Mouse (Mus musculus): ENCODE data around the gene C9. TPM values are rescaled to one million over a fixed set of nuclear protein-coding genes. Genes with fewer than 3 reads are reported as not detected.

The C9 gene
- not detected for total RNA-seq (2021)

DNA sequence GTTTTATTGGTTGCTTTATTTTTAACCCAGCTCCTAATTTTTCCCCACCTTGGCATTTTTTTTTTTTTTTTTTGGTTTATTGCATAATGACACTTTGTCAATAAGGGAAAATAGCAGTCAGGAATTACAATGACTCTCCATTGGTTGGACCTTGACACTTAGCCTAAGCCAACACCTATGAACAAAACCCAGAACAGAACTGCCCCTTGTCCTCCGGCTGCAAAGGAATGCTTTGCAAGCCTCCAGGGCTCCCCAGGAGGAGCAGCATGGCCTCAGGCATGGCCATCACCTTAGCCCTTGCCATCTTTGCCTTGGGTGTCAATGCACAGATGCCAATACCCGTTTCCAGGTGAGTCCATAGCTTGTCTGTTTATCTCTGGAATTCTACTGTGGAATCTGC, at the start of gene C9:
C9 (plus strand) TSS at position 193 of the 400 bp plus-strand sequence.
- DNase-seq (ENCODE audit: extremely low spot score in 1 of 2, low spot score in 1 of 2) = no peak

DNA sequence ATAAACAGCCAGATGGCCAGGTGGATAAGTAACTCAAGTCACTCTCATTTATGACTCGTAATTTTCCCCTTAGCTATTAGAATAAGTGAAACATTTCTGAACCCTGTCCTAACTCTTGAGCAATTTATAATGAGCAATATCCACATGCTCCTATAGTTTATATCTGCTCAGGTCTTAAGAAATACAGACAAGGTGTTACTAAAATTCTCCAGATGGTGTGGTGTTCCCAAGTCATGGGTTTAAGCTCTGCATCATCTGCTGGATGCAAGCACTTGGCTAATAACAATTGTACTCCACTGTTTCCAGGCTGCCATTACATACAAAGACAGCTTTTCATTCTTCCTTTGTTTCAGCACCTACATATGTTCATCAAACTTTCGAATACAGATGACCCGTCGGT, 46.9 kb upstream of the C9 start:
- DNase-seq (ENCODE audit: extremely low spot score in 1 of 2, low spot score in 1 of 2) = no peak

DNA sequence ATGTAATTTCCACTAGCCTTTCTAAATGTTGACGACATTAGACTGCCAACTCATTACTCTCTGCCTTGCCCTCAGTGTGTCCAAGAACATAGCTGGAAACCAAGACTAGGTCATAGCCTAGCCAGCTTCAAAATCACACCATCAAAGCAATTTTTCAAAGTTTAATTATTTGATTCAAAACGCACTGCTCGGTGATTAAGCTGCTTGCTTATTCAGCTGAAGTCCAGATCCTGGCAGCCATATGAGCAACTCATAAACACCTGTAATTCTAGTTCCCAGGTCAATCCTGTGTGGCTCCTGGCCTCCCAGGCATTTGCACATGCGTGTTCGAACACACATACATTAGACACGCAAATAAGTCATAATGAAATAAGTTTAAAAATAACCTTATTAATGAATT, 46.2 kb upstream of the C9 start:
- DNase-seq (ENCODE audit: extremely low spot score in 1 of 2, low spot score in 1 of 2) = no peak

DNA sequence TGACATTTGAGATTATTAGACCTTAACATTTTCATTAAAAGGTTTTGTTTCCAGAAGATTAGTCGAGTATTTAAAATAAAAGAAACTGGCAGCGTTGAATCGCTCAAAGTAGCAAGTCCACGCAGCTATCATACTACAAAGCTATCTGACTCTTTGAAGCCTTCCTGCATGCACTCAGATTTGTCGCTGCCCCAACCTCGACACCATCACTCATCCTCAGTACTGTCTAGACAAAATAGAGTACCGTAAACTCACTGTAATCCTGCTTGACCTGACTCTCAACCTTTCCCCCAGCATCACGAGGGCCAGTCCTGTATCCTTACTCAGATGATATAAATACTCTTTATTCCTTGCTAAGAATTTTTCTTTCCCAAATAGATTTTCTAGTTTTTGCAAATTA, 45.0 kb upstream of the C9 start:
- no peak for DNase-seq (ENCODE audit: extremely low spot score in 1 of 2, low spot score in 1 of 2)

- no peak for DNase-seq (ENCODE audit: extremely low spot score in 1 of 2, low spot score in 1 of 2)
These were observed 42.7 kb upstream of the C9 start for GRCm38 (mm10) chr15:6402433-6402832.

- DNase-seq (ENCODE audit: extremely low spot score in 1 of 2, low spot score in 1 of 2) = no peak
These were observed 41.0 kb upstream of the C9 start for GRCm38 (mm10) chr15:6404172-6404571.

- no peak for DNase-seq (ENCODE audit: extremely low spot score in 1 of 2, low spot score in 1 of 2)
These were observed 38.4 kb upstream of the C9 start for GRCm38 (mm10) chr15:6406771-6407170.

DNA sequence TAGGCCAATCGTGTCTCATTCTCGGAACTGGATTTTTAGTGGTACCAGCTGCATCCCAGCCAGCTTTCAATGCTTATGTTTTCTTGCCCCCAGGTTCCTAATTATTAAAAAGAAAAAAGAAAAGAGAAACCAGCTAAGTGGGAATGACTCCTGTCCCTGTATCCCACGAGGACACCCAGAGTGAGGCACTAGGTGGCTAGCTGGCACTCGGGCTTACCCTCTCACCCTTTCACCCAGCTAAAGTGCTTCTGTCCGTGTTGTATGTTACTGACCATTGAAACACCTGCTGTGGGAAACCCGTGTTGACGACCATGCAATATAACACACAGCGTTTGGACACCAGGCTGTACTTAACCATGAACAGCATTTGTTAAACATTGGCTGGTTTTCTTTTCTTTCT, 36.1 kb upstream of the C9 start:
- DNase-seq (ENCODE audit: extremely low spot score in 1 of 2, low spot score in 1 of 2) = no peak

DNA sequence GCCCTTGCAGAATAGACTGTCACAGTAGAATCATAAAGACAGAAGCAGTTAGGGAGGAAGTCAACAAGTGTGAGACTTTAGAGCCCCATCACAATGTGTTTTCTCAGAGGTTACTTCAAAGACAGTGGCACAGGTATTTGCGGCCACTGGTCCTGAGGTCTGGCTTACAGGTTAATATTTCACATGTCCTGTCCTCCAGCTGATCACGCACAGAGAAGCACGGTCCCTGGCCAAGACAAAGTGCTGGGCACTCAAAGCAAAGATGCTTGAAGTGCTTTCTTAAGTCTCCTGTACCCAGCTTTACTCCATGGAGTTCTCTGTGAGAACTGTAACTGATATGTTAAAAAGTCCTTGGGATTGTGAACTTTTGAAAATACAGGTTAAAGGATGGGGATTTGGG, 35.0 kb upstream of the C9 start:
- no peak for DNase-seq (ENCODE audit: extremely low spot score in 1 of 2, low spot score in 1 of 2)

GRCm38 (mm10) chr15:6411334-6411733, 33.8 kb upstream of the C9 start:
- no peak for DNase-seq (ENCODE audit: extremely low spot score in 1 of 2, low spot score in 1 of 2)

GRCm38 (mm10) chr15:6415317-6415716, 29.8 kb upstream of the C9 start:
- DNase-seq (ENCODE audit: extremely low spot score in 1 of 2, low spot score in 1 of 2) = no peak

DNA sequence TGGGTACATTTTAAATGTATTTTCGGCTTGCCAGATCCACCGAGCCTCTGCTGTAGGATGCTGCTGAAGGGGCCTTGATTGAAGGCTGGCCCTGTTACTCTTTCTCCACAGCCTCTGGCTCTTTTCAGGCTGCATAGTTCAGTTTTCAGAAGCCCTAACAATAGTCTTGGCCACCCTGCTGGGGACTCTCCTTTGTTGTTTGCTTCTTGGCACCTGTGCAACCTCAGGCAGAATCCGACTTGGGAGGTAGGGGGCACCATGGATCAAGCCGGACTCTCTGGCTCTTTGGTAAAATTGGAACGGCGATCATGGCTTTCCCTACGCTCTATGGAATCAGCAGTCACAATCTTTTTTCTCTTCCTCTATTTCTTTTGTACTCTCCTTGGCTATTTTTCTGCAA, 13.3 kb upstream of the C9 start:
- DNase-seq (ENCODE audit: extremely low spot score in 1 of 2, low spot score in 1 of 2) = no peak

DNA sequence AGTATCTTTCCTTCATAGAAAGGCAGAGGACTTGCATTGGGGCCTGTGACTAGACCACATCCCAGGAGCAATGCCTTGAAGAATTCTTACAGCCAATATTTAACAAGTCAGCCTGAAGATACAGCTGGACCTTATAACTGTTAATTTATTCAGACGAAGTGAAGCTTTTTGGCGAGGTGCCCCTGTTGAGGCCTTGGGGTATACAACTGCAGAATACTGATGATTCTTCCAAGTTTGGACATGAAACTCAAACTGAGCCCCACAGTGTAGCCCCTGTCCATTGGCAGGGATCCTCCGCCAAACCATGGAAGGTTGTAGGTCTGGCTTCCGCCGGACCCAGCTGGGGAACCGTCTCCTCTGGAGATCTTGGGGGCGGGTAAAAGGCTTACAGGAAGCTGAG, 12.7 kb upstream of the C9 start:
- DNase-seq (ENCODE audit: extremely low spot score in 1 of 2, low spot score in 1 of 2) = no peak

GRCm38 (mm10) chr15:6435281-6435680, 9.8 kb upstream of the C9 start:
- no peak for DNase-seq (ENCODE audit: extremely low spot score in 1 of 2, low spot score in 1 of 2)

GRCm38 (mm10) chr15:6435773-6436172, 9.4 kb upstream of the C9 start:
- DNase-seq (ENCODE audit: extremely low spot score in 1 of 2, low spot score in 1 of 2) = peak in 1 of 2 experiments; percentile 54

DNA sequence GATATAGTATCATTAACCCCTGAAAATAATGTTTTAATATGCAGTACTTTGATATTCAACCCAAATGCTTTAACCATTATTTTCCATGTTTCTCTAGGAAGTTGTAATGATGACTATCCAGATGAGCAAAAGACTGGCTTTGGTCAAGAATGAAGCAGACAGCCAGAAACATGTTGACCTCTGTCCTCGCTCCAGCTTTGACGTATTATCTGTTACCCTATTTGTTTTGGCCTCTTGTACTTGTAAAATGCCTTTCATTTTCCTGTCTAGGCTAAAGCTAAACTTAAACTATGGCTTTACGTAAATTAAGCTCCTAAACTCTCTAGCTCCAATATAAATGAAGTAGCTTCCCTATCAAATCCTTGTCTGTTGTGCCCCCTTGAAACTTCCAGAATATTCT, 6.4 kb upstream of the C9 start:
- DNase-seq (ENCODE audit: extremely low spot score in 1 of 2, low spot score in 1 of 2) = no peak

GRCm38 (mm10) chr15:6444452-6444851, 675 bp upstream of the C9 start:
- no peak for DNase-seq (ENCODE audit: extremely low spot score in 1 of 2, low spot score in 1 of 2)

- DNase-seq (ENCODE audit: extremely low spot score in 1 of 2, low spot score in 1 of 2) = no peak
These were observed 1.1 kb downstream of the C9 start for GRCm38 (mm10) chr15:6446181-6446580.

DNA sequence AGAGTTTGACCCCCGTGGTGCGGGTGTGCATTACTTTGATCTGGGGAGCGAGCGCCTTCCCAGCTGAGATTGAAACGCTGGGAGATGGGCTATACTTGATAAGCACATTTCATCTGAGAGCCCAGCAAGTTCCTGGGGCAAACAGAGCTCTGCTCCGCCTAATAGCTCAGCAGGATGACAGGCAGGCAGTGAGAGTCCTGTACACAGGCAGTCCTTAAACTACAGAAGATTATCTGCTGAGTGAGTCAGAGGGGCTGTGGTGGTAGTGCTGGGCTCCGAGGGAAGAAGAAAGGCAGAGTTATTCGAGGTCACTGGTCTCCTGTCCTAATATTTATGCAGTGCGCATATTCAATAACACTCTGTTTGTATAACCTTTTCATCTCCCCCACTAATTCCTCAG, 3.8 kb downstream of the C9 start:
- no peak for DNase-seq (ENCODE audit: extremely low spot score in 1 of 2, low spot score in 1 of 2)

GRCm38 (mm10) chr15:6454461-6454860, 9.3 kb downstream of the C9 start:
- no peak for DNase-seq (ENCODE audit: extremely low spot score in 1 of 2, low spot score in 1 of 2)

DNA sequence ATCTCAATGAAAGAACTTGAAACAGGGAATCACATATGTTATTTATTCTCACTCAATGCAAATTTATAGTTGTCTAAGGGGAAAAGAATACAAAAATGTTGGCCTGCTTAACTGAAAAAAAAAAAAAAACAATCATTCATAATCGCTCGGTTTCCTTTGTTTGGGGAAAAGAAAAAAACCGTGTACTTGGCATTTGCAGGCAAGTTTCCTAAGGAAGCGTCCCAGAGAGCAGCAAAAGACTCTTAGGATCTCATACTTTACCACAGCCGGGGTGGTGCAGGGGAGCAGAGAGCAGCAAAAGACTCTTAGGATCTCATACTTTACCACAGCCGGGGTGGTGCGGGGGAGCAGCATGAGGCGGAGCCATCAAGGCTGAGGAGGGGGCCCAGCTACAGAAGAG, 16.3 kb downstream of the C9 start:
- no peak for DNase-seq (ENCODE audit: extremely low spot score in 1 of 2, low spot score in 1 of 2)

- no peak for DNase-seq (ENCODE audit: extremely low spot score in 1 of 2, low spot score in 1 of 2)
These were observed 18.3 kb downstream of the C9 start for GRCm38 (mm10) chr15:6463361-6463923.

- no peak for DNase-seq (ENCODE audit: extremely low spot score in 1 of 2, low spot score in 1 of 2)
These were observed 21.9 kb downstream of the C9 start for GRCm38 (mm10) chr15:6466995-6467394.
